Mouse (Mus musculus): ENCODE measurements around the gene Plekhg5. TPM values are rescaled to one million over a fixed set of nuclear protein-coding genes. Genes with fewer than 3 reads are reported as not detected.

Gene Plekhg5
- polyA plus RNA-seq, 1 experiment from 2014 or later, result 11.9 TPM

GRCm38 (mm10) chr4:152088556-152089120, 16.3 kb downstream of the Plekhg5 start:
- no peak overlapping the region for H3K4me3 ChIP-seq (replicated peaks)
- no peaks in the 10 kb centered on the region for H3K9me3 ChIP-seq
- no peak overlapping the region for H3K4me2 ChIP-seq
- ATAC-seq (ENCODE audit: insufficient read depth, low FRiP score, low read depth), result no peak
- no peak overlapping the region for H3K27ac ChIP-seq
- H3K9ac ChIP-seq, result no peak overlapping the region
- no peaks in the 10 kb centered on the region for H3K27me3 ChIP-seq (replicated peaks)
- 59% methylated on average over 8 of the region's 8 CpGs for WGBS
- H3K4me1 ChIP-seq, result peaks cover 30% of the 10 kb centered on the region
- H3K36me3 ChIP-seq, result no peaks in the 10 kb centered on the region

DNA sequence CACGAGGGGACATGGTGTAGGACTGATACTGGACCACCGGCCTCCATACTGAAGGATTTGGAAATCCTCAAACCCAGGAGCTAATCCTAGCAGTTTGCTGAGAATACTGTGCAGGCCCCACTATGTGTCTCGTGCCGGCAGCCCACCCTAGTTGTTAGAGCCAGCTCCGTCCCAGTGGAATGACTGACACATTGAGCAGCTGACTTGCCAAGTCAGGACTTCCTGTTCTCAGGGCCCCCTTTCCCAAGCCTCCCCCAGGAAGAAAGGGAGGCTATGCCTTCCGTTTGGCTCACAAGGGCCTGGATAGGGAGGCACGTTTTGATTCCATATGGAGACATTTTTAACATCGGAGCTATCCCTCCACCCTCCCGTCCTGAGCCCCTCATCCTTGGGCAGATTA, 17.9 kb downstream of the Plekhg5 start:
- Histone ChIP-seq H3K4me3 (replicated peaks) (no peak overlapping the region), H3K4me2 (no peak overlapping the region), H3K9me3 (no peaks in the 10 kb centered on the region), H3K27me3 (replicated peaks) (no peaks in the 10 kb centered on the region), H3K4me1 (peaks cover 30% of the 10 kb centered on the region), H3K9ac (no peak overlapping the region), H3K36me3 (no peaks in the 10 kb centered on the region), H3K27ac (no peak overlapping the region)
- ATAC-seq (ENCODE audit: insufficient read depth, low FRiP score, low read depth), result no peak
- WGBS, result 79% methylated on average over 9 of the region's 9 CpGs

DNA sequence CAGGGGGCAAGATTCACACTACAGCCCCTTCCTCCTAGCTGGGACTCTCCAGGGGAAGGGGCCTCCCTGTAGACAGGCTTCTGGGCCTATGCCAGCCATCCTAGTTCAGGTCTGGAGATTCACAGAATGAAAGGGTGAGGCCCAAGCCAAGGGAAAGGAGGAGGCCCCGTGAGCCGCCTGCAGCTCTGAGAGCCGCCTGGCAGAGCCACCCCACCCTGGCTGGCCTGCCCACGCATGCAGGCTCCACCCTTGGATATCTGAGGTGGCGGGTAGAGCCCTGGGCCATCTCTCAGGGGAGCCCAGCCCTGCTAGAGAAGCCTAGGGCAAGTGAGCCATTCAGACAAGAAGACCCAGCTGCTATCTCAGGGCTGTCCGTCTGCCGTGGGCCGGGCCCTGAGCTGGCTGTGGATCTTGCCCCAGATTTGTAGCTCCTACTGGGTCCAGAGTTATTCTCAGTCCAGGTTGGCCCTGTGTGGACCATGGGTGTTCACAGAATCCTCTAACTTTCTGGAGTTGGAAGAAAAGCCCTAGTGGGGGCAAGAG, 20.5 kb downstream of the Plekhg5 start:
- ATAC-seq (ENCODE audit: insufficient read depth, low FRiP score, low read depth), result peak; percentile 88
- Histone ChIP-seq H3K27ac (peak overlapping the region; percentile 53), H3K9ac (peak overlapping the region; percentile 12; the same call in 1 of the 2 replicates)

GRCm38 (mm10) chr4:152094233-152094632, 21.9 kb downstream of the Plekhg5 start:
- no peak overlapping the region for H3K4me3 ChIP-seq (replicated peaks)
- no peaks in the 10 kb centered on the region for H3K27me3 ChIP-seq (replicated peaks)
- H3K9me3 ChIP-seq, result no peaks in the 10 kb centered on the region
- H3K4me2 ChIP-seq, result no peak overlapping the region
- H3K9ac ChIP-seq, result no peak overlapping the region
- no peaks in the 10 kb centered on the region for H3K36me3 ChIP-seq
- H3K4me1 ChIP-seq, result peaks cover 22% of the 10 kb centered on the region
- 91% methylated on average over 12 of the region's 12 CpGs for WGBS
- no peak for ATAC-seq (ENCODE audit: insufficient read depth, low FRiP score, low read depth)
- no peak overlapping the region for H3K27ac ChIP-seq

More for the DNA sequence above, 20.5 kb downstream of the Plekhg5 start:
- WGBS, result 50% methylated on average over 8 of the region's 8 CpGs
- no peaks in the 10 kb centered on the region for H3K9me3 ChIP-seq
- H3K4me2 ChIP-seq, result peak overlapping the region; percentile 19; the same call in 1 of the 2 replicates
- no peak overlapping the region for H3K4me3 ChIP-seq (replicated peaks)
- no peaks in the 10 kb centered on the region for H3K36me3 ChIP-seq
- H3K4me1 ChIP-seq, result peaks cover 32% of the 10 kb centered on the region
- no peaks in the 10 kb centered on the region for H3K27me3 ChIP-seq (replicated peaks)

DNA sequence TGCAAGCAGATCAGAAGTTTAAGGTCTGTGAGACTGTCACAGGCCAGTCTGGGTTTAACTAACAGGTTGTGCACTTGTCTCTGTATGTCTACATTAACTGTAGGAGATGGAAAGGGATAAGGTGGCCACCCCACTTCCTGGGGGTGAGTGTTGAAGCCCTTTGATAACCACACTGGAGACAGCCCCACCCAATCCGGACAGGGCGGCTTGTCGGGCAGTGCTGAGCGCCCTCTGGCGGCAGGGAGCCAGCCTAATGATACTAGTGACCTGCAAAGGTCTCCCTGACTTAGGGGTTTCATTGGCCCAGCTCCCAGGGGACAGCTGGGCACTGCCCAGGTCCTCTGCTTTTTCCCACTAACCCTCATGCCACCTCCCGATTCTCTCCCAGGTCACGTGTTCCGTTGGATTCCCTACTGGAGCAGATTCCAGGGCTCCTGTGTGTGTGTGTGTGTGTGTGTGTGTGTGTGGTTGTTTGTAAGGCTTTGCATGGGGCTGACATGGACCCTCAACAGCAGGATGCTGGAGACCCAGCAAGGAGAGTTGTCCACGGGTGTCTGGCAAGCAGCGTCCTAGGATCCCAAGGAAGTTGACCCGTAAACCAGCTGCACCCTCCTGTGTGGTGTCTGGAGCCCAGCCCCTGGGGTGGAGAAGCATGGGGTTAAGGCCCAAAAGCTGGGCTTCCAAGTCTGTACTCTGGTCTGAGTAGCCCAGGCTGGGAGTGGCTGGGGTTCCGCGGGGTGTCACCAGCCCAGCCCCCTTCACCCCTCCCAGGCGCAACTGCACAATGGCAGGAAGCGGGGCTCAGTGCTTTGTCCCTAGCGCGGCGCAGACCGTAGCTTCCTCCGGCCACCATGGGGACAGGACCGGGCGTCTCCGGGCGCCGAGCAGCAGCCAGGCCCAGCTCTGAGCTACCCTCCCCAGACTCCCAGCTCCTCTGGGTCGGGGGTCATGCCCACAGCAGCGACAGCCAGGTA, 23.9 kb downstream of the Plekhg5 start:
- H3K9me3 ChIP-seq, result no peaks in the 10 kb centered on the region
- ATAC-seq (ENCODE audit: insufficient read depth, low FRiP score, low read depth), result peak; percentile 45; the same call in 1 of the 2 replicates
- 26% methylated on average over 27 of the region's 27 CpGs for WGBS
- H3K9ac ChIP-seq, result no peak overlapping the region
- peak overlapping the region; percentile 19; the same call in 1 of the 2 replicates for H3K4me2 ChIP-seq
- no peaks in the 10 kb centered on the region for H3K27me3 ChIP-seq (replicated peaks)
- peaks cover 28% of the 10 kb centered on the region for H3K4me1 ChIP-seq
- peak overlapping the region; percentile 48; the same call in 1 of the 2 replicates for H3K27ac ChIP-seq
- peak overlapping the region; percentile 27 for H3K4me3 ChIP-seq (replicated peaks)
- H3K36me3 ChIP-seq, result no peaks in the 10 kb centered on the region

GRCm38 (mm10) chr4:152096927-152097326, 24.6 kb downstream of the Plekhg5 start:
- Histone ChIP-seq H3K9me3 (no peaks in the 10 kb centered on the region), H3K9ac (no peak overlapping the region)
- ATAC-seq (ENCODE audit: insufficient read depth, low FRiP score, low read depth), result no peak

GRCm38 (mm10) chr4:152097911-152098799, 25.9 kb downstream of the Plekhg5 start:
- Histone ChIP-seq H3K9me3 (no peaks in the 10 kb centered on the region), H3K4me1 (peaks cover 24% of the 10 kb centered on the region), H3K27me3 (replicated peaks) (no peaks in the 10 kb centered on the region), H3K4me2 (peak overlapping the region; percentile 21), H3K9ac (no peak overlapping the region), H3K36me3 (0 out of 2 replicates have a peak, but pooled peaks cover 8% of the 10 kb centered on the region), H3K27ac (peak overlapping the region; percentile 57), H3K4me3 (replicated peaks) (no peak overlapping the region)
- WGBS, result 40% methylated on average over 11 of the region's 11 CpGs
- ATAC-seq (ENCODE audit: insufficient read depth, low FRiP score, low read depth), result 0 out of 2 replicates have a peak, but pooled peaks have one; percentile 23

More at GRCm38 (mm10) chr4:152096927-152097326, 24.6 kb downstream of the Plekhg5 start:
- WGBS, result 56% methylated on average over 6 of the region's 6 CpGs
- H3K27me3 ChIP-seq (replicated peaks), result no peaks in the 10 kb centered on the region
- peak overlapping the region; percentile 19; the same call in 1 of the 2 replicates for H3K4me2 ChIP-seq
- H3K36me3 ChIP-seq, result 0 out of 2 replicates have a peak, but pooled peaks cover 2% of the 10 kb centered on the region
- peak overlapping the region; percentile 48; the same call in 1 of the 2 replicates for H3K27ac ChIP-seq
- peak overlapping the region; percentile 27 for H3K4me3 ChIP-seq (replicated peaks)
- peaks cover 33% of the 10 kb centered on the region for H3K4me1 ChIP-seq

GRCm38 (mm10) chr4:152100541-152100940, 28.2 kb downstream of the Plekhg5 start:
- ATAC-seq (ENCODE audit: insufficient read depth, low FRiP score, low read depth), result no peak
- WGBS, result 71% methylated on average over 11 of the region's 11 CpGs
- Histone ChIP-seq H3K9me3 (no peaks in the 10 kb centered on the region), H3K27ac (peak overlapping the region; percentile 58; the same call in 1 of the 2 replicates), H3K4me3 (replicated peaks) (no peak overlapping the region), H3K4me2 (no peak overlapping the region), H3K9ac (no peak overlapping the region), H3K36me3 (peaks cover 12% of the 10 kb centered on the region; the same call in 1 of the 2 replicates), H3K27me3 (replicated peaks) (no peaks in the 10 kb centered on the region), H3K4me1 (peaks cover 21% of the 10 kb centered on the region)

DNA sequence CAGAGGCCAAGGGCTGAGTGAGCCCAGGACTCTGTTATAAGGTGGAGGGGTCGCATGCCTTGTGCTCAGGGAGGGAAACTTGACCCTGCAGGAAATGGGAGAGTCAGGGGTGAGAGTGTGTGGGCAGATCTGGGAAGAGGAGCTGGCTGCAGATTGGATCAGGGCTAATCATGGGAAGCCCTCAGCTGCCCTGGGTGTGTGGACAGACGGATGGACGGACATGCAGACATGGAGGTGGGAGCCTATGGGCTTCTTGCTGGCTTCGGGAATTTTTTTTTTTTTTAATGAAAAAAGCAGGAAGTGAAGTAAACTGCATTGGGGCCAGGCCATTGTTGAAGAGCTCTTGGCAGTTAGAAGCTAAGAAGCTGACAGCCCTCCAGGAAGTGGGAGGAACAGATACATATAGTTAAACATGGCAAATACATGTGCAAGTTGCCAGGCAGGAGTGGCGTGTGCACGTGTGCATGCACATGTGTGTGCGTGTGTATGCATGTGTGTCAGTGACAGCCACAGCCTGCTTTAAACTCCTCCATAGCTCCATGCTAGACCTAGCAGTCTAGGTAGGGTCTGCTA, 28.9 kb downstream of the Plekhg5 start:
- ATAC-seq (ENCODE audit: insufficient read depth, low FRiP score, low read depth), result no peak
- Histone ChIP-seq H3K9me3 (no peaks in the 10 kb centered on the region), H3K27me3 (replicated peaks) (no peaks in the 10 kb centered on the region), H3K4me3 (replicated peaks) (no peak overlapping the region), H3K4me2 (no peak overlapping the region), H3K36me3 (peaks cover 13% of the 10 kb centered on the region; the same call in 1 of the 2 replicates), H3K4me1 (peaks cover 16% of the 10 kb centered on the region), H3K27ac (peak overlapping the region; percentile 58; the same call in 1 of the 2 replicates), H3K9ac (no peak overlapping the region)
- WGBS, result 69% methylated on average over 7 of the region's 7 CpGs

DNA sequence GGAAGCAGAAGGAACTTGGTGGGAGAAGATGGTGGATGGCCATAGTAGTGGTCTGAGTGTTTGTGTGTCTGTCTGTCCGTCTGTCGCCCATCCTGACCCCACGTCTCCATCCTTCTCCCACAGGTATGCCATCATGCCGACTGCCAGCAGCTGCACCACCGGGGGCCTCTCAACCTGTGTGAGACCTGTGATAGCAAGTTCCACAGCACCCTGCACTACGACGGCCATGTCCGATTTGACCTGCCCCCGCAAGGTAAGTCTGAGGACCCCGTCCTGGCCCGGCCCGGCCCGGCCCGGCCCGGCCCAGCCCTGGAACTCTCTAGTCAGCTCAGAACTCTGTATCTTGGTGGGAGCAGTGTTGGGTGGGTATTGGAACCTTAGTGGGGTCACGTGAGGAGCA, 29.6 kb downstream of the Plekhg5 start:
- 95% methylated on average over 16 of the region's 16 CpGs for WGBS
- Histone ChIP-seq H3K9me3 (no peaks in the 10 kb centered on the region), H3K9ac (no peak overlapping the region), H3K4me2 (no peak overlapping the region), H3K36me3 (peaks cover 16% of the 10 kb centered on the region; the same call in 1 of the 2 replicates), H3K4me1 (peaks cover 13% of the 10 kb centered on the region; the same call in 1 of the 2 replicates), H3K27me3 (replicated peaks) (no peaks in the 10 kb centered on the region), H3K4me3 (replicated peaks) (no peak overlapping the region), H3K27ac (no peak overlapping the region)
- ATAC-seq (ENCODE audit: insufficient read depth, low FRiP score, low read depth), result no peak

Data from stomach, embryonic 15.5 days (tissue).